Mouse (Mus musculus): ENCODE data around the gene Jag2. TPM values are rescaled to one million over a fixed set of nuclear protein-coding genes. Genes with fewer than 3 reads are reported as not detected.

Jag2 gene
- polyA plus RNA-seq, 1 experiment from 2014 or later: 17.2 TPM

DNA sequence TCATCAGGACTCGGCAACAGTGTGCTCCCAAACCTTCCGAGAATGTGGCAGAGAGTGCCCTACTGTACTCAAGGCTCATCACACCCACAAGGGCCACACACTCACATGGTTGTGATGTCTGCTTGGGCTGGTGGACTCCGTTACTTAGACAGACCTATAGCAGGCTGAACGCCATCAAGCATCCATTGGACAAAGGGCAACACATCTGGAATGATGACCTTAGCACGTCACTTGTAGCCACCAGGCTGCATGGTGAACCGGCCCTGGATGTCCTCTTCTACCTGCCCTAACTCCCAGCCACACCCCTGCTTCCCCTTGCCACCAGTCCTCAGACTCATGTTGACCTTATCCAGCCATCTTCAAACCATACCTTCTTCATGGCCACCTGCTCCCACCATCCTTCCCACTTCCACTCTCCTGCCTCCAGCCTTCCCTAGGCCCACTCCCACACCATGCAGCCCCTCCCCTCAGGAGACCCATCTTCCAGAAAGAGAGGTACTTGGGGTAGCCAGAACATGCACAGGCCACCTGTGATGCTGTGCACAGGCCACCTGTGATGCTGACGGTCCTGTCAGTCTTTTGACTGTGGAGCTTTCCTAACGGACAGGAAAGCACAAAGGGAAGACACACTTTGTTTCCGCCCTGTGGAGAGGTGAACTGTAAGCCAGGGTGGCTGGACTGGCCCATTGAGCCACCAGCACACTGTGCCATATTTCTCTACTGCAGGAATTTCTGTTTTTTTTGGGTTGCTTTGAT lies 70.8 kb downstream of the Jag2 start:
- H3K9ac ChIP-seq (replicated peaks; ENCODE audit: low read depth, low read length): no peak overlapping the region
- no peak overlapping the region for H3K27ac ChIP-seq (ENCODE audit: low read depth, low read length)
- ATAC-seq (ENCODE audit: low read depth): no peak
- 90% methylated on average over 9 of the region's 9 CpGs for WGBS
- no peak overlapping the region for H3K4me3 ChIP-seq (ENCODE audit: low read depth, low read length)
- no peaks in the 10 kb centered on the region for H3K4me1 ChIP-seq (ENCODE audit: control insufficient read depth, insufficient read depth, low read length)
- no peaks in the 10 kb centered on the region for H3K36me3 ChIP-seq (ENCODE audit: control insufficient read depth, insufficient read depth, low read length)
- H3K4me2 ChIP-seq (ENCODE audit: low read depth, low read length): no peak overlapping the region
- H3K9me3 ChIP-seq (ENCODE audit: control insufficient read depth, low read length): no peaks in the 10 kb centered on the region
- no peaks in the 10 kb centered on the region for H3K27me3 ChIP-seq (ENCODE audit: control insufficient read depth, insufficient read depth, low read length)

Small RNA genes lying within 50 kb of the gene (microRNA-seq; reads per million reads assigned to microRNA genes)
- 1.1 reads per million for gene Mir6941

Other genes with a start within 250 kb of the Jag2 start
- 33.2 and 36.1 TPM in 2 replicates for gene Cep170b, start 209.3 kb downstream of the Jag2 start, polyA plus RNA-seq (2014; fragmentation: Nextera tagmentation; extraction: Ambion mirVana)
- gene Pld4, start 169.1 kb downstream of the Jag2 start, polyA plus RNA-seq (2014; fragmentation: Nextera tagmentation; extraction: Ambion mirVana): 4.5 and 6.9 TPM in 2 replicates
- gene Ahnak2, start 127.1 kb downstream of the Jag2 start, polyA plus RNA-seq (2014; fragmentation: Nextera tagmentation; extraction: Ambion mirVana): 3.1 and 4.9 TPM in 2 replicates
- gene Clba1, start 120.8 kb downstream of the Jag2 start, polyA plus RNA-seq (2014; fragmentation: Nextera tagmentation; extraction: Ambion mirVana): 17.5 and 17.8 TPM in 2 replicates
- gene Cdca4, start 100.4 kb downstream of the Jag2 start, polyA plus RNA-seq (2014; fragmentation: Nextera tagmentation; extraction: Ambion mirVana): 33.6 and 37.5 TPM in 2 replicates
- gene Gpr132, start 61.5 kb downstream of the Jag2 start, polyA plus RNA-seq (2014; fragmentation: Nextera tagmentation; extraction: Ambion mirVana): 0.10 TPM in 1 of 2 replicates, not detected in the other
- 57.1 and 64.1 TPM in 2 replicates for gene Nudt14, start 12.3 kb upstream of the Jag2 start, polyA plus RNA-seq (2014; fragmentation: Nextera tagmentation; extraction: Ambion mirVana)
- gene Btbd6, start 46.7 kb upstream of the Jag2 start, polyA plus RNA-seq (2014; fragmentation: Nextera tagmentation; extraction: Ambion mirVana): 48.1 and 55.5 TPM in 2 replicates
- gene Brf1, start 70.9 kb upstream of the Jag2 start, polyA plus RNA-seq (2014; fragmentation: Nextera tagmentation; extraction: Ambion mirVana): 52.1 and 53.8 TPM in 2 replicates
- 23.0 and 29.4 TPM in 2 replicates for gene Pacs2, start 84.7 kb upstream of the Jag2 start, polyA plus RNA-seq (2014; fragmentation: Nextera tagmentation; extraction: Ambion mirVana)
- gene Tex22, start 144.7 kb upstream of the Jag2 start, polyA plus RNA-seq (2014; fragmentation: Nextera tagmentation; extraction: Ambion mirVana): 0.21 and 0.36 TPM in 2 replicates
- 19.2 and 19.6 TPM in 2 replicates for gene Mta1, start 168.5 kb upstream of the Jag2 start, polyA plus RNA-seq (2014; fragmentation: Nextera tagmentation; extraction: Ambion mirVana)
- 239 and 300 TPM in 2 replicates for gene Crip2, start 210.5 kb upstream of the Jag2 start, polyA plus RNA-seq (2014; fragmentation: Nextera tagmentation; extraction: Ambion mirVana)
- gene Crip1, start 216.5 kb upstream of the Jag2 start, polyA plus RNA-seq (2014; fragmentation: Nextera tagmentation; extraction: Ambion mirVana): 11.7 and 46.0 TPM in 2 replicates
- gene Tedc1, start 226.6 kb upstream of the Jag2 start, polyA plus RNA-seq (2014; fragmentation: Nextera tagmentation; extraction: Ambion mirVana): 12.7 and 17.5 TPM in 2 replicates